Mouse (Mus musculus): ENCODE measurements around the gene Rbm20.
A peak's percentile ranks its signal among the peaks of the same experiment; 100 is the strongest.

DNA sequence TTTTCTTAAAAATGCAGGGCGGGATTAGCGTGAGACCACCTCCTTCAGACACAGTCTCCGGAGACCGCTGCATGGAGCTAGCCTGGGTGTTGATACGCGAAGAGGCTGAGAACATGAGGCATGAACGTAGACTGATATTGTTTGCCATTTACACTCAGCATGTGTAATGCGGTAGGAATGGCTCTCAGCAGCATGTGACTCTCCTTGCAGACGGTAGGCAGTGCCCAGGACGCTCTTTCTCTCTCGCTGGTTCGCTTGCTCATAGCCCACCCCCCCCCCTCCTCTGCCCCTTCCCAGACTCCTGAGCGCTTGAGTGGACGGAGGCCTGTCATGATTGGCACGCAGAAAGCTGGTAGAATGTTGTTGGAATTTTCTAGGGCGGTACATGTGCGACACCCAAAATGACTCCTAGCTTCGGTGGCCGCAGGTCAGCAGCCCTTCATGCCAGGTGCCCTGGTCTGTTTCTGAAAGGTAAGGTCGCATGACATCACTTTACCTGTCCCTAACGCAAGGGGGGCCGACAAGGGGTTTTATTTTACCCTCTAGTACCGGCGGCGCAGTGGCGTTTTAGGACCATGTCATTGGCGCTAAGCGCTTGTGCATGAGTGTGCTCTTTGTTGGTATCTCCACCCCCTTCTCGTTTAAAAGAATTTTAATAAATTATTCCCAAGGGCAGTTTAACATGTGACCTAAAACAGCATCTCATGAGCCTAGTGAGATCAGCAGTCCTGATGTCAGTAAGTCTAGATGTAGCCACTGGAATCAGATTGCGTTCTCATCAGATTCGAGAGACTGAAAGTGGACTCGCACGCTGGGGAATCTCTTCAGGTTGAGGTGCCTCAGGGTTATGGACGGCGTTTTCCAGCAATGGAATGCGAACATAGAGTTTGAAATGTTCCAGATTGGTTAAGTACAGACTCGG is 116.1 kb downstream of the Rbm20 start:
- TF ChIP-seq HCFC1 (IDR thresholded peaks at IDR 0.05; ENCODE audit: borderline replicate concordance, insufficient read depth, low read length) (no peak), ZNF384 (IDR thresholded peaks at IDR 0.05; ENCODE audit: low read depth, low read length) (0 out of 2 replicates have a peak, but pooled peaks have one; percentile 1), MAFK (IDR thresholded peaks at IDR 0.05; ENCODE audit: insufficient read depth, low read depth, low read length) (no peak)
